Mouse (Mus musculus): Measurements from ENCODE around the gene Fgfr2. TPM values are rescaled to one million over a fixed set of nuclear protein-coding genes. Genes with fewer than 3 reads are reported as not detected.

Fgfr2 gene
- polyA plus RNA-seq, 1 experiment = 0.17 TPM

DNA sequence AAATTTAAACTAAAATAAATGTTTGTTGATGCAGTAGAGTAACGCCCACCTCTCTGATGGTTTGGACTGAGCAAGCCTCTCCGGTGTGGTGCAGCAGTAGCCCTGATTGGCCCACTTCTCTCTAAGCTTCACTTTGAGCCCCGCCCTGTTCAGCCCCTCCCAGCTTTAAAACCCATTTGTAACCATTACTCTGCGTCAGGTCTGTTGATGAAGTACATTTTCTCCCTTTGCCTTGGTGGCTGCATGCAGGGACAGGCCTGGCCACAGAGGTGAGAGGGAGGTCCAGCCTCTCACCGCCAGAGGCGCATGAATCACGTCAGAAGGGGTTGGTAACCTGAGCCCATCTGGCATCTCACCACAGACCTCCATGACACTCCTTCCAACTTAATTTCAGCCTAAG lies 1513.5 kb downstream of the Fgfr2 start:
- no peaks in the 10 kb centered on the region for H3K36me3 ChIP-seq (ENCODE audit: control insufficient read depth, insufficient read depth)
- no peak overlapping the region for H3K4me3 ChIP-seq
- no peak for TF ChIP-seq TCF3 (IDR thresholded peaks at IDR 0.05; ENCODE audit: insufficient read length, low read depth)
- no peak for TF ChIP-seq SRF (IDR thresholded peaks at IDR 0.05; ENCODE audit: control insufficient read depth, insufficient read length, low read depth)
- no peak for TF ChIP-seq POLR2A (IDR thresholded peaks at IDR 0.05; ENCODE audit: insufficient read length, low read depth)
- no peak for TF ChIP-seq POLR2AphosphoS2 (IDR thresholded peaks at IDR 0.05; ENCODE audit: insufficient read length, low read depth)
- TF ChIP-seq TCF12 (IDR thresholded peaks at IDR 0.05; ENCODE audit: insufficient read depth, poor library complexity, severe bottlenecking) = no peak
- no peak for TF ChIP-seq USF1 (IDR thresholded peaks at IDR 0.05; ENCODE audit: low read depth)
- no peak for TF ChIP-seq CEBPB (IDR thresholded peaks at IDR 0.05; ENCODE audit: insufficient read depth, poor library complexity, severe bottlenecking)
- TF ChIP-seq MAX (IDR thresholded peaks at IDR 0.05; ENCODE audit: low read depth) = no peak
- TF ChIP-seq MYOG (IDR thresholded peaks at IDR 0.05; ENCODE audit: control insufficient read depth in 1 of 3, insufficient read depth in 1 of 3, insufficient read length in 2 of 3, low read depth in 2 of 3) = no peak
- no peak for TF ChIP-seq E2F4 (IDR thresholded peaks at IDR 0.05; ENCODE audit: insufficient read depth)
- no peak for TF ChIP-seq REST (IDR thresholded peaks at IDR 0.05; ENCODE audit: insufficient read depth, insufficient read length)
- TF ChIP-seq MYOD1 (IDR thresholded peaks at IDR 0.05; ENCODE audit: control insufficient read depth in 1 of 3, insufficient read length in 2 of 3, low read depth in 2 of 3) = no peak
- peaks cover 17% of the 10 kb centered on the region for H3K27me3 ChIP-seq (ENCODE audit: control insufficient read depth, insufficient read depth, insufficient read length)
- no peaks in the 10 kb centered on the region for H3K79me2 ChIP-seq (ENCODE audit: control insufficient read depth, insufficient read depth)
- H3ac ChIP-seq (ENCODE audit: control insufficient read depth, insufficient read length) = no peak overlapping the region
- H3K4me2 ChIP-seq (ENCODE audit: low read depth) = no peak overlapping the region

DNA sequence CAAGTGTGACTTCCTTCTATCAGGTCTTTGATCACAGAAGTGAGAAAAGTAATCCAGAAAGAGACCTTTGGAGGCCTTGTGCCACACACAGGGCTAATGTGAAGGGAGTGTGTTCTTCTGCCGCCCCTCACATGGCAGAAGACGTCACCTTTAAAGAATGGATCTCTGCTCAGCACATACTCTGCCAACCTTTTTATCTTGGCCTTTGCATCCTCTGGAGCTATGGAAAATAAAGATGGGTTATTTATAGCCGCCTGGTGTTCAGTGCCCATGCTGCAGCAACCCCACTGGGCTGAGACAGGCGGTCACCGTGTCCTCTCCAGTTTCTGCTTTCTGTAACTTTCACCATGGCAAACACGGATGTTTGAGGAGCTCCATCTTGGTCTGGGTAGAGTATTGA lies 1515.1 kb downstream of the Fgfr2 start:
- Histone ChIP-seq H3K27me3 (ENCODE audit: control insufficient read depth, insufficient read depth, insufficient read length) (peaks cover 17% of the 10 kb centered on the region), H3ac (ENCODE audit: control insufficient read depth, insufficient read length) (no peak overlapping the region), H3K79me2 (ENCODE audit: control insufficient read depth, insufficient read depth) (no peaks in the 10 kb centered on the region), H3K36me3 (ENCODE audit: control insufficient read depth, insufficient read depth) (no peaks in the 10 kb centered on the region), H3K4me2 (ENCODE audit: low read depth) (no peak overlapping the region), H3K4me3 (no peak overlapping the region)
- no peak for TF ChIP-seq SRF (IDR thresholded peaks at IDR 0.05; ENCODE audit: control insufficient read depth, insufficient read length, low read depth)
- no peak for TF ChIP-seq MAX (IDR thresholded peaks at IDR 0.05; ENCODE audit: low read depth)
- no peak for TF ChIP-seq CEBPB (IDR thresholded peaks at IDR 0.05; ENCODE audit: insufficient read depth, poor library complexity, severe bottlenecking)
- no peak for TF ChIP-seq MYOD1 (IDR thresholded peaks at IDR 0.05; ENCODE audit: control insufficient read depth in 1 of 3, insufficient read length in 2 of 3, low read depth in 2 of 3)
- TF ChIP-seq USF1 (IDR thresholded peaks at IDR 0.05; ENCODE audit: low read depth) = no peak

DNA sequence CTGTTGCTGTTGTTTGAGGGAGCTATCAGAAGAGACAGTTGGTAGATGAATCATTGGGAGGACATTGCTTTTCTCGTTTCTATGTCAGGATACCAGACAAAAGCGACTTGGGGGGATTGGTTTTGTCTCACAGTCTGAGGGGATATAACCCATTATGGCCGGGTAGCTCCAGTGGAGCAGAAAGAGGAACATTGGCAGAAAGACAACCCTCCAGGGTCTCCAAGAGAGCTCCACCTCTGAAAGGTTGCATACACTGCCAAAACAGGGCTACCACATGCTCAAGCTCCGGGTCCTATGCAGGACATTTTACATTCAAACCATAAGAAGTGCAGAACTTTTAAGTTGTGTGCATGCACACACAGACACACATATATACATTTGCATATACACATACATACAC lies 1517.7 kb downstream of the Fgfr2 start:
- Histone ChIP-seq H3K27me3 (ENCODE audit: control insufficient read depth, insufficient read depth, insufficient read length) (peaks cover 27% of the 10 kb centered on the region), H3K4me2 (ENCODE audit: low read depth) (no peak overlapping the region), H3ac (ENCODE audit: control insufficient read depth, insufficient read length) (no peak overlapping the region), H3K79me2 (ENCODE audit: control insufficient read depth, insufficient read depth) (no peaks in the 10 kb centered on the region), H3K4me3 (no peak overlapping the region), H3K36me3 (ENCODE audit: control insufficient read depth, insufficient read depth) (no peaks in the 10 kb centered on the region)
- TF ChIP-seq E2F4 (IDR thresholded peaks at IDR 0.05; ENCODE audit: insufficient read depth) = no peak
- no peak for TF ChIP-seq REST (IDR thresholded peaks at IDR 0.05; ENCODE audit: insufficient read depth, insufficient read length)
- no peak for TF ChIP-seq MYOD1 (IDR thresholded peaks at IDR 0.05; ENCODE audit: control insufficient read depth in 1 of 3, insufficient read length in 2 of 3, low read depth in 2 of 3)

DNA sequence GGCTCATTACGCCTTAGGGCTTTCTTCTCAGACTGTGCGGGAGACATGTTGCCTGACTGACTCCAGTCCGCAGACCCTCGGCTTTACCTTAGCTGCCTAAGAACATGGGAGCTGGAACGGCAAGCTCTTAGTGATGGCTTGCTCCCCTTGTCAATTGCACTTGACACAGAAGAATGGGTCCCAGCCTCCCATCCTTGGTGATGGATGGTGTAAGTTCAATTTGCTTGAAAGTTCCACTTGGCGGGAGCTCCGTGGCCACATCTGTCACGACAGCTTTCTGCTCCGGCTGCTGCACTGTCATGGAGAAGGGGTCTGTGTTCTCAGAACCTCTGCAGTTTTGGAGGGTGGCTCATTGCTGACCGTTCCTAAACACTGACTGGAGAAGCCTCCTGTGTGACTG lies 1518.2 kb downstream of the Fgfr2 start:
- H3ac ChIP-seq (ENCODE audit: control insufficient read depth, insufficient read length) = no peak overlapping the region
- no peak for TF ChIP-seq MAX (IDR thresholded peaks at IDR 0.05; ENCODE audit: low read depth)
- no peak for TF ChIP-seq SRF (IDR thresholded peaks at IDR 0.05; ENCODE audit: control insufficient read depth, insufficient read length, low read depth)
- TF ChIP-seq CEBPB (IDR thresholded peaks at IDR 0.05; ENCODE audit: insufficient read depth, poor library complexity, severe bottlenecking) = no peak
- no peak for TF ChIP-seq E2F4 (IDR thresholded peaks at IDR 0.05; ENCODE audit: insufficient read depth)
- no peak for TF ChIP-seq MYOG (IDR thresholded peaks at IDR 0.05; ENCODE audit: control insufficient read depth in 1 of 3, insufficient read depth in 1 of 3, insufficient read length in 2 of 3, low read depth in 2 of 3)
- TF ChIP-seq TCF3 (IDR thresholded peaks at IDR 0.05; ENCODE audit: insufficient read length, low read depth) = no peak
- TF ChIP-seq USF1 (IDR thresholded peaks at IDR 0.05; ENCODE audit: low read depth) = no peak
- TF ChIP-seq REST (IDR thresholded peaks at IDR 0.05; ENCODE audit: insufficient read depth, insufficient read length) = no peak
- TF ChIP-seq TCF12 (IDR thresholded peaks at IDR 0.05; ENCODE audit: insufficient read depth, poor library complexity, severe bottlenecking) = no peak
- no peak for TF ChIP-seq MYOD1 (IDR thresholded peaks at IDR 0.05; ENCODE audit: control insufficient read depth in 1 of 3, insufficient read length in 2 of 3, low read depth in 2 of 3)
- TF ChIP-seq POLR2A (IDR thresholded peaks at IDR 0.05; ENCODE audit: insufficient read length, low read depth) = no peak
- TF ChIP-seq POLR2AphosphoS2 (IDR thresholded peaks at IDR 0.05; ENCODE audit: insufficient read length, low read depth) = no peak
- H3K79me2 ChIP-seq (ENCODE audit: control insufficient read depth, insufficient read depth) = no peaks in the 10 kb centered on the region
- peaks cover 30% of the 10 kb centered on the region for H3K27me3 ChIP-seq (ENCODE audit: control insufficient read depth, insufficient read depth, insufficient read length)
- no peak overlapping the region for H3K4me3 ChIP-seq
- H3K4me2 ChIP-seq (ENCODE audit: low read depth) = no peak overlapping the region
- no peaks in the 10 kb centered on the region for H3K36me3 ChIP-seq (ENCODE audit: control insufficient read depth, insufficient read depth)

DNA sequence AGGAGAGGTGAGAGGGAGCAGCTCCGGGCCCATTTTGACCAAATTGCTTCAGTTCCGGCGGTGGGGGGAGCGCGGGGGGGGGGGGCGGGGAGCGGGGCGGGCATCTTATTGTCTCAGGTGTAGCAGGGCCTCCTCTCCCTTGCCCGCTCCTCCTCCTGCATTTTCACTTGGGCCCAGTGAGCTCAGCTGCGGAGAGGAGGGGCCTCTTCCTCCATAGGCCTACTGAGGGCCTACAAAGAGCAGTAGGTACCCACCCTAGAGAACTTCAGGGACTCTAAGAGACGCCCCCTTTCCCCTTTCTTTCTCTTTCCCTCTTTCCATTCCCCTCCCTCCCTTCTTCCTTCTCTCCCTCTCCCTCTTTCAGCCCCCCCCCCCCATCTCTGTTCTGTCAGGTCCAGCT lies 1520.0 kb downstream of the Fgfr2 start:
- H3K4me3 ChIP-seq = no peak overlapping the region
- H3K36me3 ChIP-seq (ENCODE audit: control insufficient read depth, insufficient read depth) = no peaks in the 10 kb centered on the region
- peaks cover 37% of the 10 kb centered on the region for H3K27me3 ChIP-seq (ENCODE audit: control insufficient read depth, insufficient read depth, insufficient read length)
- no peak overlapping the region for H3ac ChIP-seq (ENCODE audit: control insufficient read depth, insufficient read length)
- H3K4me2 ChIP-seq (ENCODE audit: low read depth) = no peak overlapping the region
- TF ChIP-seq TCF12 (IDR thresholded peaks at IDR 0.05; ENCODE audit: insufficient read depth, poor library complexity, severe bottlenecking) = no peak
- no peak for TF ChIP-seq TCF3 (IDR thresholded peaks at IDR 0.05; ENCODE audit: insufficient read length, low read depth)
- TF ChIP-seq E2F4 (IDR thresholded peaks at IDR 0.05; ENCODE audit: insufficient read depth) = no peak
- no peak for TF ChIP-seq SRF (IDR thresholded peaks at IDR 0.05; ENCODE audit: control insufficient read depth, insufficient read length, low read depth)
- TF ChIP-seq MAX (IDR thresholded peaks at IDR 0.05; ENCODE audit: low read depth) = no peak
- no peak for TF ChIP-seq MYOD1 (IDR thresholded peaks at IDR 0.05; ENCODE audit: control insufficient read depth in 1 of 3, insufficient read length in 2 of 3, low read depth in 2 of 3)
- TF ChIP-seq MYOG (IDR thresholded peaks at IDR 0.05; ENCODE audit: control insufficient read depth in 1 of 3, insufficient read depth in 1 of 3, insufficient read length in 2 of 3, low read depth in 2 of 3) = no peak
- no peak for TF ChIP-seq POLR2A (IDR thresholded peaks at IDR 0.05; ENCODE audit: insufficient read length, low read depth)
- TF ChIP-seq USF1 (IDR thresholded peaks at IDR 0.05; ENCODE audit: low read depth) = no peak
- TF ChIP-seq CEBPB (IDR thresholded peaks at IDR 0.05; ENCODE audit: insufficient read depth, poor library complexity, severe bottlenecking) = no peak
- TF ChIP-seq REST (IDR thresholded peaks at IDR 0.05; ENCODE audit: insufficient read depth, insufficient read length) = no peak
- TF ChIP-seq POLR2AphosphoS2 (IDR thresholded peaks at IDR 0.05; ENCODE audit: insufficient read length, low read depth) = no peak
- H3K79me2 ChIP-seq (ENCODE audit: control insufficient read depth, insufficient read depth) = no peaks in the 10 kb centered on the region
